Mouse (Mus musculus) liver, embryonic 11.5 days (tissue): Measurements from ENCODE around the gene Zfp523. TPM values are rescaled to one million over a fixed set of nuclear protein-coding genes. Genes with fewer than 3 reads are reported as not detected.

Experiments
- ATAC-seq: fragments of 200-750 bp; cut with Nextera tagmentation; replicated peaks from 2 replicates; pipeline ENCODE4 v1.8.0; 2017; ENCODE audit warnings: moderate number of reproducible peaks, mild to moderate bottlenecking, moderate TSS enrichment, moderate library complexity; ENCODE audit not compliant: low FRiP score
- DNase-seq: peaks from one replicate; pipeline ENCODE4 v3.0.0-alpha.2; 2017; ENCODE audit warnings: low spot score
- H3K27ac ChIP-seq: fragments of 300-500 bp; sonication (generic); 2 replicates; pipeline ENCODE4 v1.5.1; 2014; ENCODE audit warnings: mild to moderate bottlenecking, low read depth, low read length, control low read depth
- H3K27me3 ChIP-seq: fragments of 300-500 bp; sonication (generic); replicated peaks from 2 replicates; pipeline ENCODE4 v1.6.1; 2014; ENCODE audit warnings: low read length, mixed read lengths; ENCODE audit not compliant: control insufficient read depth, insufficient read depth
- H3K36me3 ChIP-seq: fragments of 300-500 bp; sonication (generic); 2 replicates; pipeline ENCODE4 v1.6.1; 2014; ENCODE audit warnings: mild to moderate bottlenecking, low read length, moderate library complexity, mixed read lengths; ENCODE audit not compliant: control insufficient read depth, insufficient read depth
- H3K4me1 ChIP-seq: fragments of 300-500 bp; sonication (generic); replicated peaks from 2 replicates; pipeline ENCODE4 v1.6.1; 2014; ENCODE audit warnings: low read length, mixed read lengths; ENCODE audit not compliant: control insufficient read depth, insufficient read depth
- H3K4me2 ChIP-seq: fragments of 300-500 bp; sonication (generic); 2 replicates; pipeline ENCODE4 v1.6.1; 2014; ENCODE audit warnings: mild to moderate bottlenecking, control low read depth, moderate library complexity
- H3K4me3 ChIP-seq: fragments of 300-500 bp; sonication (generic); 2 replicates; pipeline ENCODE4 v1.5.1; 2014; ENCODE audit warnings: low read depth, low read length, control low read depth
- H3K9ac ChIP-seq: fragments of 300-500 bp; sonication (generic); 2 replicates; pipeline ENCODE4 v1.6.1; 2014; ENCODE audit warnings: low read depth, low read length, control low read depth
- H3K9me3 ChIP-seq: fragments of 300-500 bp; sonication (generic); 2 replicates; pipeline ENCODE4 v1.6.1; 2016; ENCODE audit warnings: low read length, inconsistent platforms, mixed read lengths; ENCODE audit not compliant: control insufficient read depth
- WGBS: fragments of 180-500 bp; shearing (Covaris S2); extraction: QIAGEN DNeasy Blood & Tissue Kit; methylation state at CpG from one replicate; pipeline ENCODE4 v1.1.7; 2014; 5-methylcytosine and 5-hydroxymethylcytosine counted together
- polyA plus RNA-seq: library from polyadenylated mRNA; unstranded; fragments of >200 nt; fragmentation: Nextera tagmentation; extraction: Ambion mirVana; gene quantifications from 2 replicates; pipeline ENCODE4 v1.2.1, GENCODE M21; 2014

The Zfp523 gene
- polyA plus RNA-seq, 1 experiment from 2014 or later = 14.6 TPM

GRCm38 (mm10) chr17:28149734-28150133 is 27.2 kb upstream of the Zfp523 start:
- Histone ChIP-seq H3K4me1 (peaks cover 18% of the 10 kb centered on the region), H3K36me3 (no peaks in the 10 kb centered on the region), H3K4me3 (no peak overlapping the region), H3K27me3 (peaks cover 38% of the 10 kb centered on the region), H3K4me2 (no peak overlapping the region), H3K9me3 (no peaks in the 10 kb centered on the region), H3K9ac (no peak overlapping the region), H3K27ac (no peak overlapping the region)
- no peak for DNase-seq
- no peak for ATAC-seq
- WGBS = 69% methylated on average over 8 of the region's 8 CpGs

- no peaks in the 10 kb centered on the region for H3K36me3 ChIP-seq
- ATAC-seq = no peak
- DNase-seq = no peak
- H3K27ac ChIP-seq = no peak overlapping the region
- no peak overlapping the region for H3K4me2 ChIP-seq
- H3K9ac ChIP-seq = no peak overlapping the region
- peaks cover 31% of the 10 kb centered on the region for H3K27me3 ChIP-seq
- peaks cover 16% of the 10 kb centered on the region for H3K4me1 ChIP-seq
- H3K9me3 ChIP-seq = no peaks in the 10 kb centered on the region
- 67% methylated on average over 12 of the region's 12 CpGs for WGBS
- no peak overlapping the region for H3K4me3 ChIP-seq
These were observed 26.5 kb upstream of the Zfp523 start for GRCm38 (mm10) chr17:28150456-28150855.

- ATAC-seq (no peak), DNase-seq (no peak)
- H3K27me3 ChIP-seq = peaks cover 19% of the 10 kb centered on the region
- H3K4me3 ChIP-seq = no peak overlapping the region
- no peaks in the 10 kb centered on the region for H3K9me3 ChIP-seq
- H3K27ac ChIP-seq = no peak overlapping the region
- no peaks in the 10 kb centered on the region for H3K36me3 ChIP-seq
- no peaks in the 10 kb centered on the region for H3K4me1 ChIP-seq
- 73% methylated on average over 6 of the region's 6 CpGs for WGBS
- H3K9ac ChIP-seq = no peak overlapping the region
- H3K4me2 ChIP-seq = no peak overlapping the region
These were observed 23.8 kb upstream of the Zfp523 start for GRCm38 (mm10) chr17:28153095-28153494.

- no peaks in the 10 kb centered on the region for H3K36me3 ChIP-seq
- H3K4me3 ChIP-seq = no peak overlapping the region
- DNase-seq = no peak
- H3K4me2 ChIP-seq = no peak overlapping the region
- H3K27me3 ChIP-seq = peaks cover 20% of the 10 kb centered on the region
- no peak for ATAC-seq
- H3K27ac ChIP-seq = no peak overlapping the region
- H3K4me1 ChIP-seq = no peaks in the 10 kb centered on the region
- H3K9ac ChIP-seq = no peak overlapping the region
- H3K9me3 ChIP-seq = no peaks in the 10 kb centered on the region
- 73% methylated on average over 8 of the region's 8 CpGs for WGBS
These were observed 22.0 kb upstream of the Zfp523 start for GRCm38 (mm10) chr17:28154970-28155369.

- 17% methylated on average over 10 of the region's 10 CpGs for WGBS
- H3K27me3 ChIP-seq = peaks cover 62% of the 10 kb centered on the region
- no peak overlapping the region for H3K4me2 ChIP-seq
- no peaks in the 10 kb centered on the region for H3K36me3 ChIP-seq
- ATAC-seq (no peak), DNase-seq (no peak)
- H3K27ac ChIP-seq = no peak overlapping the region
- 0 out of 2 replicates have a peak, but pooled peaks cover 2% of the 10 kb centered on the region for H3K4me1 ChIP-seq
- H3K9ac ChIP-seq = no peak overlapping the region
- H3K9me3 ChIP-seq = no peaks in the 10 kb centered on the region
- H3K4me3 ChIP-seq = no peak overlapping the region
These were observed 16.6 kb upstream of the Zfp523 start for GRCm38 (mm10) chr17:28160361-28160760.

- Histone ChIP-seq H3K4me3 (no peak overlapping the region), H3K9ac (no peak overlapping the region), H3K4me2 (no peak overlapping the region), H3K36me3 (no peaks in the 10 kb centered on the region), H3K4me1 (0 out of 2 replicates have a peak, but pooled peaks cover 2% of the 10 kb centered on the region), H3K9me3 (no peaks in the 10 kb centered on the region), H3K27ac (no peak overlapping the region), H3K27me3 (peaks cover 62% of the 10 kb centered on the region)
- ATAC-seq = no peak
- 21% methylated on average over 11 of the region's 11 CpGs for WGBS
- no peak for DNase-seq
These were observed 15.5 kb upstream of the Zfp523 start for GRCm38 (mm10) chr17:28161310-28161881.

- no peak overlapping the region for H3K9ac ChIP-seq
- ATAC-seq (no peak), DNase-seq (peak; percentile 77)
- H3K27ac ChIP-seq = no peak overlapping the region
- H3K27me3 ChIP-seq = peaks cover 56% of the 10 kb centered on the region
- H3K4me1 ChIP-seq = 0 out of 2 replicates have a peak, but pooled peaks cover 2% of the 10 kb centered on the region
- 5% methylated on average over 6 of the region's 6 CpGs for WGBS
- no peak overlapping the region for H3K4me3 ChIP-seq
- H3K36me3 ChIP-seq = 0 out of 2 replicates have a peak, but pooled peaks cover 2% of the 10 kb centered on the region
- no peak overlapping the region for H3K4me2 ChIP-seq
- no peaks in the 10 kb centered on the region for H3K9me3 ChIP-seq
These were observed 13.3 kb upstream of the Zfp523 start for GRCm38 (mm10) chr17:28163666-28164065.

- Histone ChIP-seq H3K4me2 (no peak overlapping the region), H3K36me3 (0 out of 2 replicates have a peak, but pooled peaks cover 2% of the 10 kb centered on the region), H3K27me3 (no peaks in the 10 kb centered on the region), H3K27ac (no peak overlapping the region), H3K4me1 (no peaks in the 10 kb centered on the region; the same call in 1 of the 2 replicates), H3K9ac (no peak overlapping the region), H3K4me3 (no peak overlapping the region), H3K9me3 (no peaks in the 10 kb centered on the region)
- 75% methylated on average over 6 of the region's 6 CpGs for WGBS
- DNase-seq = no peak
- no peak for ATAC-seq
These were observed 6.2 kb upstream of the Zfp523 start for GRCm38 (mm10) chr17:28170460-28171305.
